Mouse (Mus musculus) kidney, adult 2 months (tissue): ENCODE results near the gene Egfl8. TPM values are rescaled to one million over a fixed set of nuclear protein-coding genes. Genes with fewer than 3 reads are reported as not detected.

Experiments used
- DNase-seq: peaks from one replicate; pipeline ENCODE4 v3.0.0; 2021
- H3K27ac ChIP-seq: fragments of 200-500 bp; 2 replicates; pipeline ENCODE4 v1.5.1; 2012; ENCODE audit warnings: low read depth, low read length, control low read depth, inconsistent platforms; ENCODE audit not compliant: insufficient read depth
- H3K27me3 ChIP-seq: fragments of 200-500 bp; replicated peaks from 2 replicates; pipeline ENCODE4 v1.6.1; 2012; ENCODE audit warnings: mild to moderate bottlenecking, moderate library complexity, low read length, inconsistent platforms; ENCODE audit not compliant: control insufficient read depth, insufficient read depth
- H3K36me3 ChIP-seq: fragments of 200-500 bp; 2 replicates; pipeline ENCODE4 v1.6.1; 2012; ENCODE audit warnings: mild to moderate bottlenecking, moderate library complexity, low read length, inconsistent platforms; ENCODE audit not compliant: control insufficient read depth, insufficient read depth
- H3K4me1 ChIP-seq: fragments of 200-500 bp; 2 replicates; pipeline ENCODE4 v1.6.1; 2011; ENCODE audit warnings: low read length; ENCODE audit not compliant: control insufficient read depth, insufficient read depth
- H3K4me3 ChIP-seq: fragments of 200-500 bp; 2 replicates; pipeline ENCODE4 v1.5.1; 2011; ENCODE audit warnings: mild to moderate bottlenecking, low read depth, low read length, control low read depth; ENCODE audit not compliant: insufficient read depth
- CTCF ChIP-seq: fragments of 200-500 bp; conservative IDR thresholded peaks from 2 replicates; pipeline ENCODE4 v1.5.1; 2011; ENCODE audit warnings: low read depth, mild to moderate bottlenecking, control low read depth, low read length, moderate library complexity, mixed read lengths; ENCODE audit not compliant: insufficient read depth, insufficient read length
- POLR2A ChIP-seq: fragments of 200-500 bp; IDR thresholded peaks from one replicate; pipeline ENCODE4 v1.6.1; 2011; ENCODE audit warnings: low read depth, low read length, control low read depth
- WGBS: fragments of 180-500 bp; shearing (Covaris S2); methylation state at CpG from one replicate; pipeline ENCODE4 v1.1.7; 2018; 5-methylcytosine and 5-hydroxymethylcytosine counted together
- polyA plus RNA-seq: library from polyadenylated mRNA; depleted of rRNA; stranded (reverse); fragments of >200 nt; gene quantifications from 2 replicates; pipeline ENCODE4 v1.2.3, GENCODE M21; 2012

Egfl8 gene
- polyA plus RNA-seq, 1 experiment = 5.1 TPM

DNA sequence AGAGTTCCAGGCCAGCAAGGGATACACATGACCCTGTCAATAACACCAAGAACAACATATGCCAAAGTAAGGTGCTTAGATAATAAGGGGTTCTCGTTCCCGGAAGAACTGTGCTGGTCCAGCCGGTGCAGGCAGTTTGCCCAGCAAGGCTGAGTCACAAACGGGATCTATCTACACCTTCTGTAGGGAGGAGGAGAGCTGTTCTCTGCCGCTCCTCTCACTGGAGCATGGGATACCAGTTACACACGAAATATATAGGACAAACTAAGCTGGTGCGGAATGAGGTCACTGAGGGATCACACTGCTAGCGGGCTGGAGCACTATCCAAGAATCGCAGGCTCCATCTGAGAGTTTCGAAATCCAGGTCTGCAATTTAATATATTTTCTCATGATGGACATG lies 28.2 kb upstream of the Egfl8 start:
- no peaks in the 10 kb centered on the region for H3K27me3 ChIP-seq
- no peak for TF ChIP-seq POLR2A
- no peak for TF ChIP-seq CTCF
- H3K4me3 ChIP-seq = no peak overlapping the region
- peaks cover 3% of the 10 kb centered on the region; the same call in 1 of the 2 replicates for H3K4me1 ChIP-seq
- DNase-seq = no peak
- no peaks in the 10 kb centered on the region for H3K36me3 ChIP-seq
- 74% methylated on average over 10 of the region's 10 CpGs for WGBS
- no peak overlapping the region for H3K27ac ChIP-seq

DNA sequence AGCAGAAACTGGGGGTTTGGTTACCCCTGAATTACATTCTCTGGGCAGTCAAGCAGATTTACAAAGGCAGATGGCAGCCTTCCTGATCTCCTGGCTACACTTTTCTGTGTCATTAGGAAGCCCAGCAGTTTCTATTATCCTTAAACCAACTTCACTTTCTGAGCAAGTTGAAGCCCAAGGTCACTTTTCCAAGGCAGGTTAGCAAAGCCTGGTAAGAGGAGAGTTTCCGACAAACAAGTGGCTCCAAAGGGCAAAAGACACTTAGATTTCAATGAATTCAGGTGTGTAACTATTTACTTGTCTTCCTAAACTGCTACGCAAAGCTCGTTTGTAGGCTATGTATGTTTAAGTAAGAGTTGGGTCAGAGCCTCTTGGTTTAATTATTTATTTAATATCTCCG lies 27.6 kb upstream of the Egfl8 start:
- TF ChIP-seq POLR2A (no peak), CTCF (no peak)
- H3K4me1 ChIP-seq = peaks cover 3% of the 10 kb centered on the region; the same call in 1 of the 2 replicates
- H3K4me3 ChIP-seq = no peak overlapping the region
- H3K27ac ChIP-seq = 0 out of 2 replicates have a peak overlapping the region, but pooled peaks have one; percentile 8
- DNase-seq = peak; percentile 58
- H3K27me3 ChIP-seq = no peaks in the 10 kb centered on the region
- WGBS = 63% methylated on average over 4 of the region's 4 CpGs
- H3K36me3 ChIP-seq = no peaks in the 10 kb centered on the region

DNA sequence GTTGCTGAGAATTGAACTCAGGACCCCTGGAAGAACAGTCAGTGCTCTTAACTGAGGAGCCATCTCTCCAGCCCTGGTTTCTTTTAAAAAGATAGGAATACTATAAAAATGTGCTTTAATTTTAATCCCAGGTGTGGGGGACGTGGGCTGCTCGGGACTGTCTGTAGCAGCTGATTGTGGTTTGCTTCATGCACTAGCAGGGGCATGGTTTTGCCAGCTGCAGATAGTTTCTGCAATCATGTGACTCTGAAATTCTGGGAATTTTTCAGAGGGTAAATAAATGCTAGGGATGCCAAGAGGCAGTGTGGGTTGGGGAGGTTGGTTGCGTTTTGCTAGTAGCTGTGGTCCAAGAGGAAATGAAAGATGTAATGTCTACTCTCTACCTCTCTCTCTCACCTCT lies 26.2 kb upstream of the Egfl8 start:
- Histone ChIP-seq H3K27ac (no peak overlapping the region), H3K4me1 (peaks cover 3% of the 10 kb centered on the region; the same call in 1 of the 2 replicates), H3K36me3 (no peaks in the 10 kb centered on the region), H3K4me3 (no peak overlapping the region), H3K27me3 (no peaks in the 10 kb centered on the region)
- no peak for DNase-seq
- 81% methylated on average over 3 of the region's 3 CpGs for WGBS
- TF ChIP-seq POLR2A (no peak), CTCF (no peak)

DNA sequence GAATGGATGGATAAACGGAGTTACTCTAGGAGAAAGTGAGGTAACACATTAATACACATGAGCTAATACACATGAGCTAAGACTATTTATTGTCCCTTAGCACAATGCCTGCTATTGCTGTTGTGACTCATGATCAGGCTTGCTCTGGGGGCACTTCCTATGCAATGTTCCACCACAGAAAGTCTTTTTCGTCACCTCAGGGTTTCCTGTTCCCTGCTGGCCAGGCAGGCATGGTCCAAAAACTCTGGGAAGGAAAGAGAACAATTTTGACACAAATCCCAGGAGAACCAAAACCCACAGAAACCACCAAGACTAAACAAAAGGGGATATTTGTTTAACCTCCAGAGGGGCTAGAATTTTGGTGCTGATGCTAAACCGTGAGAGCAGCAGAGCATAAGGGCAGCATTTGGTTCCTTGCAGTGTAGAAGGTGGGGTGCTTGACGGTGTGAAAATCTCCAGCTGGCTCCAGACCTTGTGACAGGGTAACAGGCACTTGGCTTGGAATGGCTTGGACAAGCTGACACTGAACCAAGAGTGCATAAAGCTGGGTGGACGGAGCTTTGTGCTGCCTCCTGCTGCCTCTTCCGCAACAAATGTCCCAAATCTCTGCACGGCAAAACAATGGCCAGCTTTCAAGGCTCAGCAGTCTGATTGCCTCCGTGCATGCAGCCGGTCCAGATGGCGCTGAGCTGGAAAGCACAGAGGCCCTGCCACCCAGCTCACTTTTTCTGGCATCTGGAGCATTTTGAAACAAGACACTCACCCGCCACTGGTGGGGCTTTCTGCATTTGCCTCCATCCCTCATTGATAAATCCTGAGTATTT lies 25.2 kb upstream of the Egfl8 start:
- H3K4me3 ChIP-seq = no peak overlapping the region
- TF ChIP-seq CTCF = peak; percentile 30
- TF ChIP-seq POLR2A = no peak
- no peaks in the 10 kb centered on the region for H3K27me3 ChIP-seq
- H3K27ac ChIP-seq = peak overlapping the region; percentile 67; the same call in 1 of the 2 replicates
- peak; percentile 63 for DNase-seq
- H3K4me1 ChIP-seq = no peaks in the 10 kb centered on the region; the same call in 1 of the 2 replicates
- 31% methylated on average over 11 of the region's 11 CpGs for WGBS
- no peaks in the 10 kb centered on the region for H3K36me3 ChIP-seq

DNA sequence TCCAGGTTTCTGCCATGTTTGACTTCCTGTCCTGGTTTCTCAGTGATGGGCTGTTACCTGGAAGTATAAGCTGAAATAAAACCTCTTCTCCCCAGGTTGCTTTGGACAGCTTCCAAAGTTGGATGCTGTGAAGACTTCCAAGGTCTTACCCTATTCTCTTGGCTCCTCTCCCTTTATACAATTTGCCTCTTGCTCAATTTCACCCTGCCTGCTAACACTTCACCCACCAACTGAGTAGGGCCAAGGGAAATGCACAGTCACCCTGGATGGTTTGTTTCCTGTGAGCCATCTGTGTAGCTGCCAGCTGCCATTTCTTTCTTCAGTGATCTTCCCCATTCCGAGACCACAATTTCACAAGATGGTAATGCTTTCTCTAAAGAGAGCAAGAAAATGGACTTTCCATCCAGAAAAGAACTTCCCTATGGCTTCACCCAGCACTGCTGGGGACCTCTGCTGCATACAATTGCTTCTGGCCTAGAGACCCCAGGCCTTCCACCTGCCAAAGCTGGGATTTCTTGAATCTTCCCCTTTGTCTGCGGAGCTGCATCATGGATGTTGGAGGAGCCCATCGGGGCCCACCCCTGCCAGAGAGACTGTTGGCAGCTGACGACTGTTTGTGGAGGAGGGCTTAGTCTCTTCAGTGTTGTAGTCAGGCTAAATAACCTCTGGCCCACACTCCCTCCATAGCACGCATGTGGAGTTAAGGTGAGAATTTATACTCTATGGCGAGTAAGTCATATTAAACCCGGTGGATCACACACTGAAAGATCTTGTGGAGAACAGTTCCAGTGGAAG lies 23.9 kb upstream of the Egfl8 start:
- Histone ChIP-seq H3K4me3 (no peak overlapping the region), H3K36me3 (no peaks in the 10 kb centered on the region), H3K27me3 (no peaks in the 10 kb centered on the region), H3K4me1 (no peaks in the 10 kb centered on the region), H3K27ac (no peak overlapping the region)
- TF ChIP-seq CTCF (no peak), POLR2A (no peak)
- DNase-seq = no peak
- 87% methylated on average over 7 of the region's 7 CpGs for WGBS

DNA sequence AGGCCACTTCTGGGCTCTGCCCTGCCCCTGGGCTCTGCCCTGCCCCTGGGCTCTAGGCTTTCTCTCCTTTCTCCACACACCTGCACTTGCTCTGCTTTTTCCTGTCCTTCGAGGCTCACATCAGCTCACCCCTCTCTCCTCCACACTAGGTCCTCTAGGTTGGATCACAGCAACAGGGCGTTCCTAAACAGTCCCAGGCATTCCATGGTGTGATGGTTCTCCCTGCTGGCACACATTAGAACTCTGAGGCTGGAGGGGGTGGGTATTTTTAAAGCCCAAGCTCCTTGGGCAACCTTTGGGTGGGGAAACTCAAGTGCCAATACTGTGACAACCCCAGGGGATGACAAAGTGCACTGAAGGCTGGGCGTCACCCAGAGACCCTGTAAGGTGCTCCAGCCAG lies 21.7 kb upstream of the Egfl8 start:
- no peaks in the 10 kb centered on the region for H3K27me3 ChIP-seq
- H3K4me3 ChIP-seq = no peak overlapping the region
- no peaks in the 10 kb centered on the region for H3K36me3 ChIP-seq
- H3K27ac ChIP-seq = no peak overlapping the region
- 57% methylated on average over 3 of the region's 3 CpGs for WGBS
- TF ChIP-seq POLR2A = no peak
- no peak for TF ChIP-seq CTCF
- H3K4me1 ChIP-seq = no peaks in the 10 kb centered on the region
- DNase-seq = no peak

DNA sequence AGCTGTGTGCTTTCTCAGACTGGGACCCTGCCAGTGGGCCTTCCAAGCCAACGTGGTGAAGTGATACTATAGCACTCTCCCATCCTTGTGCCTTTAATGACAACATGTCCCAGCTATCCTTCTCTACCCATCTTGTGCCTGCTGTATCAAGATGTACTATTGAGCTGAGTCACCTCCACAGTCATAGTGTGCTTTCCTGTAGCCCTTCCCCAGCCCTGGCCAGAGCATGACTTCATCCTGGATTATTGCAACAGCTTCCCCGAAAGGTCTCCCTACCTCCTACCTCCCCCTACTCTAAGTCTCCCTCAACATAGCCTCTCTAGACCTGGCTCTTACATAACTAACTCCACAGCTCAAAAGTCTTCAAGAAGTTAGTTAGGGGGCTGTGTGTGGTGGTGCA lies 19.9 kb upstream of the Egfl8 start:
- H3K27ac ChIP-seq = no peak overlapping the region
- 71% methylated on average over 2 of the region's 2 CpGs for WGBS
- no peaks in the 10 kb centered on the region for H3K36me3 ChIP-seq
- H3K27me3 ChIP-seq = no peaks in the 10 kb centered on the region
- H3K4me1 ChIP-seq = peaks cover 6% of the 10 kb centered on the region; the same call in 1 of the 2 replicates
- TF ChIP-seq CTCF (no peak), POLR2A (no peak)
- no peak for DNase-seq
- no peak overlapping the region for H3K4me3 ChIP-seq
